Mouse (Mus musculus): ENCODE data around the gene Stx11.

Stx11 gene

DNA sequence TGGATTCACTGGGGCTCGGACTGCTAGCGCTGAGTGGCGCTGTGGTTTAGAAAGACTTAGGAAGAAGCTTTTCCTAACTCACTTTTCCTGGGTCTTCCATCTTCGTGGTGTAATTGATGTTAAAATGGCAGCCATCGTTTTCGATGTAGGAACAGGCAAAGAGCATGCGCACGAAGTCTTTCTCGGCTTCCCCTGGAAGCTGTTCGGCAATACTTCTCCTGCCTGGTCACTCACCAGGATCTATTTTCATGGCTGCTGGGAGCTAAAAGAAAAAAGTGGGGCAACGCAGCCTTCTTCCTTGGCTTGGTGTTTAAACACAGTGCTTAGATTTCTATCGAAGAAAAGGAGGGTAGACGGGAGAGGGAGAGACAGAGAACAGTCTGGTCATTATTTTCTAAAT lies 52.6 kb downstream of the Stx11 start:
- DNase-seq: no peak

DNA sequence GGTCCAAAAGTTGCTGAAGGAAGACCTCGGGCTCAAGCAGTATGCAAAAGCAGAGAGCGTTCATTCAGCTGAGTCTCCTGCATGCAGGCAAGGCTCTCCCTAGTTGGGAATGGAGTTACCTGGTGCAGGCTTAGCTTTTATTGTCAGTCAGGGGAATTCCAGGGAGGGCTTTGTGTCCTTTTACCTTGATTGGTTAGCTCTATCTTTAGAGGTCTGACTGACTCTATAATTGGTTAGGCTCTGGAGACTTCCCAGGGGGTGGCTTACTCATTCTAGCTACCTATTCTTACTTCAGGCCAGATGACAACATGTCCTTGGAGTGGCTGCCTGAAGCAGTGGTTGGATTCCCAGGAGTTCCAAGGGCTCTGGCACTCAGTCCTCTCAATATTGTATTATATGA lies 54.2 kb downstream of the Stx11 start:
- no peak for DNase-seq

DNA sequence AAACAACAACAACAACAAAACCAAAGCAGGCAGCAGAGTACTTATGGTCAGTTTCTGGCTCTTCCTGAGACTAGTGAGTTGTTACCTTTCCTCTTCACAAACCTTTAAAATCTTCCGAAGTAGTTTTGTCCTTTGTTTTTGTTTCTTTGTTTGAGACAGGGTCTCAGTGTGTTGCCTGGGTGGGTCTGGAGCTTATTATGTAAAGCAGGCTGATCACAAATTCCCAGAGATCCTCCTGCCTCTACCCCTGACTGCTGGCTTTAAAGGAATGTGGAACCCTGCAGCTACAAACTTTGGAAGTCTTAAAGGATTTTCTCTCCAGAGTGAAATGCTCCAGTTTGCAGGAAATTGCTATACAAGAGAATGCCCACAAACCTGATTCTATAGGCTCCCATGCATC lies 54.9 kb downstream of the Stx11 start:
- DNase-seq: no peak

DNA sequence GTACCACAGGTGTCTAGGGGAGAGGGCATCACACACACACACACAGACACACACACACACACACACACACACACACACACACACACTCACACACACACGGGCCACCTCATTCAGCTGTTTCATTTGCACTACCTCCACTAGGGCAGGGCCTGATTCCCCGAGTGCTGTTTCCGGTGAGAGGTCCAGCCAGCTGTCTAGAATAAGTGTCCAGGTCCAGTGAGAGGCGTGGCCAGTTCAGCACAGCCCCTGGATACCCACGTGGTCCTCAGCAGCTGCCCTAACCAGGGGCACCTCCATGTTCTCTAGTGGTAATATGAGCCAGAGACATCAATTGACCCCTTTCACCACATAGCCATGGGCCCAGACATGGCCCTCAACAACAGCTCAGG lies 60.0 kb downstream of the Stx11 start:
- no peak for DNase-seq

DNA sequence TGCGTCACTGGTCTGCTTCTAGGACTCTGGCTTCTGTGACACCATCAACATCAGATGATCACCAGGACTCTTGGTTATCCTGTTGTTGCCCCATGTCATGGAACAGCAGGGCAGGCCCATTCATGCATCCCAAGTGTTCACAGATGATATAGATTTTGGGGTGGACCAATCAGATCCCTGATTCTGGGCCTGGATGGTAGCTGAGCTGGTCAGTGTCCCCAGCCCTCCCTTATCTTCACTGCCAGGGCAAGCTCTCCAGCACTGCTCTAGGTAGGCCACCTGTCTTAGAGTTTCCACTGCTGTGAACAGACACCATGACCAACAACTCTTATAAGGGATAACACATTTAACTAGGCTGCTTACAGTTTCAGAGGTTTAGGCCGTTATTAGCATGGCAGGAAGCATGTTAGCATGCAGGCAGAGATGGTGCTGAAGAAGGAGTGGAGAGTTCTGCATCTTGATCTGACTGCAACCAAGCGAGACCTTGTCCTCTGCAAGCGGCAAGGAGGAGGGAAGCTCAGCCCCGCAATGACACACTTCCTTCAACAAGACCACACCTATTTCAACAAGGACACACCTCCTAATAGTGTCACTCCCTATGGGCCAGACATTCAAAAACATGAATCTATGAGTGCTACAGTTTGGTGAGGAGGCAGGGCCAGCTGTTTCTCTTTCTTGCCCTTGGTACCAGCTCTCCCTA lies 60.5 kb downstream of the Stx11 start:
- DNase-seq: no peak

DNA sequence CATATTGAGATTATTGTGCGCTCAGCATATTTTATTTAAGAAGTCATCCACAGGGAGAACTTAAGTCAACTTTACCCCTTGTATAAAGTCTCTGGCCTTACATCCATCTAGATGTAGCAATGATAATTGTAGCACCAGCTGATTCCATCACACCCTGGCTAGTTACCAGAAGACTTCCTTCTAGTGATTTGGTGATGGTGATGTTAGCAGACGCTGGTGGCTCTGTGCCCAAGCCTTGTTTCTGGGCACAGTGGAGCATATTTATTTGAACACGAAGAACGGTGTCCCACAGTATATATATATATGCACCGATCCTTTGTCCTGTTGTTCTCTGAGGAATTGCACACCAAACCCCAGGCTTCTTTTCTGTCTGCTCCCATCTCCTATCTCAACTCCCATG lies 64.2 kb downstream of the Stx11 start:
- no peak for DNase-seq

DNA sequence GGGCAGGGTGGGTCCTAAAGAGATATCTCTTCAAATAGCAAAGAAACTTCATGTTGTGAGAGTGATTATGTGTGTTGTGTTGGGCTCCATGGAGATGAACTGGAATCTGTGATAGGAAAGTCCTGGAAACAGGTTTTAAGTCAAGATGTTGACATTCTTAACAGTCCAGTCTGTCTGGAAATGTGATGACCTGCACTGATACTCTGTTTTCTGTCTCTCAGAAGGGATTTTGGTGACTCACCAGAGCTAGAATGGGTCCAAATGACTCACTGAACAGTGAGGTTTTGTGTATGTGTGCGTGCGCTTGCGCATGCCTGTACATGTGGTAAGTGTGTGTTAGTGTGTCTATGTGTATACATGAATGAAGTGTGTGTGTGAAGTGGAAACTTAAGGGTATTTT lies 70.8 kb downstream of the Stx11 start:
- DNase-seq: no peak

DNA sequence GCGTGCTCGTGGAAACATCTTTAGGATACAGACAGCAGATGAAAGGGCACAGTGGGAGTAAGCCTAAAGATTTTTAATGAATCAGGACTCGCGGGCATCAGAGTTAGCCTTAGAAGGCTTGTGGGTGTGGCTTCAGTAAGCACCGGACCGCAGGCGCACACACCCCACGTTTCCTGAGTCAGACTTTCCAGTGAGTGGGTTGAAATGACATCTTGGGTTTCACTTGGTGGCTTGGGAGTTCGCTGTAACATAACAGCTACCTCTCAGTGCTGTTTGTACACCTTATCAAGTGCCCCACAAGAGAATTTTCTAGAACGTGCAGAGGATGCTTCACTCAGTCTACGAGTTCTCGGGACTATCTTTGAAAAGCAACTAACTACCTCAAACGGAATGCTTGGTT lies 75.7 kb downstream of the Stx11 start:
- no peak for DNase-seq

Data from cerebellum, postnatal 25 days (tissue).